Mouse (Mus musculus): ENCODE data around the gene Heyl.

DNA sequence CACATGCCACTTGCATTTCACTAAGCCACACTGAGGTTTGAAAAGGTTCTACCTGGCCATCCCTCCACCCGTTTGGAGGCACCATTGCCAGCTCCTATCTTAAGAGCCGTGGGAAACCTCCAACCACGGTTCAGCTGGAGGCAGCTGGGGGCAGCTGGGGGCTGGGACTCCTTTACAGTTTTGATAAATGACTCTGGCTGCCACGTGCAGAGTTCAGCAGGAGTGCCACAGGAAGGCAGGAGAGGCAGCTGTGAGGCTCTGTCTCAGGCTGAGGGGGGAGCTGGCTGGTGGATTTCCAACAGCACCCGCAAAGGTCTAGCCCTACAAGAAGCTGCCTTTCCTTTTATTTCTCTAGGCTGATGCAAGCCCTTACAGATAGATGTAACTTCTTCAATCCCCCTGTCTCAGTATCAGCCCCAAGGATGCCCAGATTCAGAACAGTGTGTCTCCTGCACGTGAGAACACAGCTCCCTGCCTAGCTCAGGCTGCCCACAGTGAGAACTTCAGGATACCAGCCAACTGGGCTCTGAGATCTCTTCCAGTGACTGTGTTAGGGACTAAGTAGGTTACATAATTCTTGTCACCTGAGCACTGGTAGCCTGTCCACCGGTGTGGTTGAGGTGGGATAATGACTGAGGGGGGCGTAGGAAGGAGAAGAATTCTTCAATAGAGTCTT, 26.9 kb downstream of the Heyl start:
- TF ChIP-seq CTCF (IDR thresholded peaks at IDR 0.05; ENCODE audit: low read depth, low read length) (no peak), GATA1 (IDR thresholded peaks at IDR 0.05; ENCODE audit: borderline replicate concordance, low read length) (no peak)

All from G1E (cell line).